Mouse (Mus musculus) skeletal muscle tissue, adult 2 months (tissue): ENCODE measurements around the gene Mtor.

ENCODE experiments used
- DNase-seq: peaks from one replicate; pipeline ENCODE4 v3.0.0-alpha.2; 2012; ENCODE audit warnings: low read depth, low spot score

The Mtor gene

GRCm38 (mm10) chr4:148441931-148442330, 6.5 kb upstream of the Mtor start:
- no peak for DNase-seq

- DNase-seq: no peak
Observed at GRCm38 (mm10) chr4:148442598-148442997, 5.8 kb upstream of the Mtor start.

- peak; percentile 74 for DNase-seq
Observed at GRCm38 (mm10) chr4:148444250-148444967, 4.0 kb upstream of the Mtor start, which contains the start of gene Ubiad1. Gene Ubiad1, minus strand, starts transcription at chr4:148444771.

GRCm38 (mm10) chr4:148448853-148449245, 438 bp downstream of the Mtor start:
- peak; percentile 34 for DNase-seq

GRCm38 (mm10) chr4:148453707-148454106, 5.3 kb downstream of the Mtor start:
- no peak for DNase-seq

GRCm38 (mm10) chr4:148455477-148456025, 7.1 kb downstream of the Mtor start:
- no peak for DNase-seq

- no peak for DNase-seq
Observed at GRCm38 (mm10) chr4:148460656-148461284, 12.4 kb downstream of the Mtor start.

GRCm38 (mm10) chr4:148461772-148462171, 13.4 kb downstream of the Mtor start:
- DNase-seq: no peak

GRCm38 (mm10) chr4:148462717-148463116, 14.3 kb downstream of the Mtor start:
- no peak for DNase-seq

GRCm38 (mm10) chr4:148463208-148463960, 15.0 kb downstream of the Mtor start:
- DNase-seq: no peak

GRCm38 (mm10) chr4:148464301-148464700, 15.9 kb downstream of the Mtor start:
- no peak for DNase-seq

- DNase-seq: no peak
Observed at GRCm38 (mm10) chr4:148464869-148465268, 16.5 kb downstream of the Mtor start.

GRCm38 (mm10) chr4:148466511-148467079, 18.2 kb downstream of the Mtor start:
- no peak for DNase-seq

- DNase-seq: no peak
Observed at GRCm38 (mm10) chr4:148468396-148468795, 20.0 kb downstream of the Mtor start.

GRCm38 (mm10) chr4:148469487-148470252, 21.3 kb downstream of the Mtor start:
- no peak for DNase-seq

- no peak for DNase-seq
Observed at GRCm38 (mm10) chr4:148471363-148471806, 23.0 kb downstream of the Mtor start.

- DNase-seq: no peak
Observed at GRCm38 (mm10) chr4:148472436-148473174, 24.2 kb downstream of the Mtor start.

- DNase-seq: no peak
Observed at GRCm38 (mm10) chr4:148473496-148473895, 25.1 kb downstream of the Mtor start.

- no peak for DNase-seq
Observed at GRCm38 (mm10) chr4:148480245-148480644, 31.8 kb downstream of the Mtor start.

- no peak for DNase-seq
Observed at GRCm38 (mm10) chr4:148481557-148482168, 33.3 kb downstream of the Mtor start.
